Mouse (Mus musculus) brown adipose tissue, adult 24 weeks (tissue): ENCODE measurements around the gene Ntrk2. TPM values are rescaled to one million over a fixed set of nuclear protein-coding genes. Genes with fewer than 3 reads are reported as not detected.
"Not testable (repeated sequence)": the region's sequence is repeated elsewhere in the genome, so short reads cannot be mapped to it uniquely, and the experiment has no call there.

Experiments
- H3K27ac ChIP-seq: fragments of 200-500 bp; replicated peaks from 2 replicates; pipeline ENCODE4 v1.5.1; 2012; ENCODE audit warnings: low read depth, mild to moderate bottlenecking, low read length
- H3K4me1 ChIP-seq: fragments of 200-500 bp; 2 replicates; pipeline ENCODE4 v1.6.1; 2012; ENCODE audit warnings: low read length, mixed read lengths; ENCODE audit not compliant: control insufficient read depth, insufficient read depth, insufficient read length
- H3K4me3 ChIP-seq: fragments of 200-500 bp; 2 replicates; pipeline ENCODE4 v1.5.1; 2012; ENCODE audit warnings: low read depth, mild to moderate bottlenecking, low read length, moderate library complexity; ENCODE audit not compliant: insufficient read depth
- polyA plus RNA-seq: library from polyadenylated mRNA; stranded (reverse); fragments of >200 nt; gene quantifications from 2 replicates; pipeline ENCODE4 v1.2.4, GENCODE M21; 2012; ENCODE audit not compliant: missing spikeins, insufficient read depth, insufficient read length

Ntrk2 gene
- polyA plus RNA-seq, 1 experiment: 116 TPM

- not testable (repeated sequence) for H3K4me1 ChIP-seq, H3K4me3 ChIP-seq, H3K27ac ChIP-seq
Observed at GRCm38 (mm10) chr13:59054331-59054730, 248.0 kb downstream of the Ntrk2 start.

- no peaks in the 10 kb centered on the region; the same call in 1 of the 2 replicates for H3K4me1 ChIP-seq
- no peak overlapping the region for H3K4me3 ChIP-seq
- no peak overlapping the region for H3K27ac ChIP-seq
Observed at GRCm38 (mm10) chr13:59056859-59057258, 250.5 kb downstream of the Ntrk2 start.

- Histone ChIP-seq H3K4me3 (no peak overlapping the region), H3K27ac (no peak overlapping the region), H3K4me1 (no peaks in the 10 kb centered on the region; the same call in 1 of the 2 replicates)
Observed at GRCm38 (mm10) chr13:59057886-59058285, 251.5 kb downstream of the Ntrk2 start.

GRCm38 (mm10) chr13:59059118-59059517 is 252.7 kb downstream of the Ntrk2 start:
- Histone ChIP-seq H3K27ac (no peak overlapping the region), H3K4me1 (no peaks in the 10 kb centered on the region; the same call in 1 of the 2 replicates), H3K4me3 (no peak overlapping the region)

- Histone ChIP-seq H3K4me1 (no peaks in the 10 kb centered on the region), H3K27ac (no peak overlapping the region), H3K4me3 (no peak overlapping the region)
Observed at GRCm38 (mm10) chr13:59065677-59066076, 259.3 kb downstream of the Ntrk2 start.

GRCm38 (mm10) chr13:59073635-59074256 is 267.4 kb downstream of the Ntrk2 start:
- Histone ChIP-seq H3K27ac (no peak overlapping the region), H3K4me1 (no peaks in the 10 kb centered on the region), H3K4me3 (0 out of 2 replicates have a peak overlapping the region, but pooled peaks have one; percentile 20)

GRCm38 (mm10) chr13:59076489-59076888 is 270.1 kb downstream of the Ntrk2 start:
- H3K27ac ChIP-seq: no peak overlapping the region
- no peaks in the 10 kb centered on the region for H3K4me1 ChIP-seq
- no peak overlapping the region for H3K4me3 ChIP-seq

GRCm38 (mm10) chr13:59079761-59080461 is 273.5 kb downstream of the Ntrk2 start:
- no peak overlapping the region for H3K4me3 ChIP-seq
- no peaks in the 10 kb centered on the region for H3K4me1 ChIP-seq
- no peak overlapping the region for H3K27ac ChIP-seq

- no peak overlapping the region for H3K4me3 ChIP-seq
- H3K4me1 ChIP-seq: no peaks in the 10 kb centered on the region
- H3K27ac ChIP-seq: no peak overlapping the region
Observed at GRCm38 (mm10) chr13:59080468-59080867, 274.1 kb downstream of the Ntrk2 start.

GRCm38 (mm10) chr13:59089016-59089415 is 282.6 kb downstream of the Ntrk2 start:
- no peaks in the 10 kb centered on the region for H3K4me1 ChIP-seq
- no peak overlapping the region for H3K4me3 ChIP-seq
- no peak overlapping the region for H3K27ac ChIP-seq

- no peak overlapping the region for H3K27ac ChIP-seq
- H3K4me1 ChIP-seq: no peaks in the 10 kb centered on the region
- no peak overlapping the region for H3K4me3 ChIP-seq
Observed at GRCm38 (mm10) chr13:59091138-59091971, 285.0 kb downstream of the Ntrk2 start.

GRCm38 (mm10) chr13:59092045-59092857 is 285.9 kb downstream of the Ntrk2 start:
- H3K4me1 ChIP-seq: no peaks in the 10 kb centered on the region
- no peak overlapping the region for H3K4me3 ChIP-seq
- no peak overlapping the region for H3K27ac ChIP-seq

GRCm38 (mm10) chr13:59092858-59093154 is 286.4 kb downstream of the Ntrk2 start:
- no peak overlapping the region for H3K4me3 ChIP-seq
- H3K4me1 ChIP-seq: no peaks in the 10 kb centered on the region
- H3K27ac ChIP-seq: no peak overlapping the region

- H3K27ac ChIP-seq: no peak overlapping the region
- no peak overlapping the region for H3K4me3 ChIP-seq
- no peaks in the 10 kb centered on the region for H3K4me1 ChIP-seq
Observed at GRCm38 (mm10) chr13:59094722-59095121, 288.4 kb downstream of the Ntrk2 start.
